In genomic region chr19:11060900-11061299, GRCm38 (mm10) we compare ENCODE assay signal across 27 mouse cellular contexts. TPM values are rescaled to one million over a fixed set of nuclear protein-coding genes. Genes with fewer than 3 reads are reported as not detected.
"Had no signal": no experiment of that assay in that cellular context is flagged by ENCODE, and none has a peak within 500 bp of the region (broad histone marks: within the 10 kb centered on the region; RNA-seq: fewer than 3 reads in every experiment).

No protein-coding gene starts in this region.

- ATAC-seq: intestine, postnatal 0 days; midbrain, embryonic 13.5 days had no signal

- H3K27me3 ChIP-seq: liver, embryonic 13.5 days; midbrain, embryonic 13.5 days; neural tube, embryonic 13.5 days; stomach, embryonic 15.5 days had no signal

- H3K9me3 ChIP-seq: liver, embryonic 13.5 days; midbrain, embryonic 13.5 days; stomach, embryonic 15.5 days had no signal

- H3K4me3 ChIP-seq: layer of hippocampus, adult 2 months; left cerebral cortex, adult 2 months; liver, embryonic 13.5 days; midbrain, embryonic 13.5 days; neural tube, embryonic 13.5 days; stomach, embryonic 15.5 days had no signal

- H3K4me2 ChIP-seq: liver, embryonic 13.5 days; midbrain, embryonic 13.5 days; neural tube, embryonic 13.5 days; stomach, embryonic 15.5 days had no signal

- H3K9ac ChIP-seq: liver, embryonic 13.5 days; midbrain, embryonic 13.5 days; neural tube, embryonic 13.5 days; stomach, embryonic 15.5 days had no signal

- DNase-seq: kidney, adult 2 months; kidney, postnatal 25 days; layer of hippocampus, postnatal 36 days; liver, embryonic 13.5 days; lung, adult 2 months; lung, postnatal 14 days; retina, postnatal 1 day; right cerebral cortex, postnatal 25 days; spleen, adult 18-20 months; thymus, adult 18-20 months had no signal

- H3K4me1 ChIP-seq: liver, embryonic 13.5 days; midbrain, embryonic 13.5 days; neural tube, embryonic 13.5 days; stomach, embryonic 15.5 days had no signal

- H3K27ac ChIP-seq: kidney, postnatal 0 days; layer of hippocampus, adult 2 months; left cerebral cortex, adult 2 months; liver, embryonic 13.5 days; midbrain, embryonic 13.5 days; neural tube, embryonic 13.5 days; stomach, embryonic 15.5 days had no signal

- H3K36me3 ChIP-seq: liver, embryonic 13.5 days; midbrain, embryonic 13.5 days; neural tube, embryonic 13.5 days; stomach, embryonic 15.5 days had no signal

RNA-seq across cellular contexts. Expression of gene Ms4a8a, which starts 20.0 kb away (rescaled TPM):
- total RNA-seq: layer of hippocampus, postnatal 10 days; layer of hippocampus, postnatal 36 days; left cerebral cortex, adult 2 months; left cerebral cortex, postnatal 36 days; midbrain, postnatal 0 days had no signal
- polyA plus RNA-seq: kidney, embryonic 14.5 days; kidney, postnatal 0 days; limb, embryonic 11.5 days; limb, embryonic 14.5 days; liver, embryonic 13.5 days; lung, embryonic 16.5 days; midbrain, embryonic 13.5 days; midbrain, postnatal 0 days; neural tube, embryonic 13.5 days had no signal

RNA-seq across cellular contexts. Expression of gene Ms4a18, which starts 43.1 kb away (rescaled TPM):
- total RNA-seq: layer of hippocampus, adult 2 months; layer of hippocampus, postnatal 10 days; layer of hippocampus, postnatal 36 days; left cerebral cortex, adult 2 months; left cerebral cortex, postnatal 10 days; left cerebral cortex, postnatal 36 days; liver, adult 2 months; midbrain, postnatal 0 days; neutrophil, adult 5-6 weeks had no signal
- polyA plus RNA-seq: kidney, adult 2 months; kidney, embryonic 14.5 days; kidney, postnatal 0 days; limb, embryonic 11.5 days; liver, adult 2 months; liver, embryonic 13.5 days; lung, adult 2 months; lung, embryonic 16.5 days; midbrain, embryonic 13.5 days; midbrain, postnatal 0 days; neural tube, embryonic 13.5 days had no signal
